Mouse (Mus musculus) kidney, adult 9 months (tissue): ENCODE data around the gene Eml4.

Experiments
- DNase-seq: peaks from one replicate; pipeline ENCODE4 v3.0.0; 2022

Eml4 gene

GRCm38 (mm10) chr17:83387161-83387560 lies 36.4 kb downstream of the Eml4 start:
- DNase-seq = no peak

- no peak for DNase-seq
These were observed 43.3 kb downstream of the Eml4 start for GRCm38 (mm10) chr17:83394013-83394412.

GRCm38 (mm10) chr17:83397571-83398100 lies 46.9 kb downstream of the Eml4 start:
- peak; percentile 44 for DNase-seq

- DNase-seq = no peak
These were observed 48.0 kb downstream of the Eml4 start for GRCm38 (mm10) chr17:83398756-83399155.

GRCm38 (mm10) chr17:83430607-83431006 lies 79.9 kb downstream of the Eml4 start:
- peak; percentile 8 for DNase-seq

- no peak for DNase-seq
These were observed 92.7 kb downstream of the Eml4 start for GRCm38 (mm10) chr17:83443406-83443805.

GRCm38 (mm10) chr17:83449583-83449982 lies 98.9 kb downstream of the Eml4 start:
- DNase-seq = no peak

- DNase-seq = no peak
These were observed 100.6 kb downstream of the Eml4 start for GRCm38 (mm10) chr17:83451367-83451766.

- no peak for DNase-seq
These were observed 101.1 kb downstream of the Eml4 start for GRCm38 (mm10) chr17:83451796-83452195.

GRCm38 (mm10) chr17:83452451-83452850 lies 101.7 kb downstream of the Eml4 start:
- DNase-seq = no peak

- no peak for DNase-seq
These were observed 102.9 kb downstream of the Eml4 start for GRCm38 (mm10) chr17:83453587-83453986.

- no peak for DNase-seq
These were observed 106.5 kb downstream of the Eml4 start for GRCm38 (mm10) chr17:83457271-83457670.

GRCm38 (mm10) chr17:83465969-83466368 lies 115.2 kb downstream of the Eml4 start:
- DNase-seq = no peak

GRCm38 (mm10) chr17:83466697-83467251 lies 116.0 kb downstream of the Eml4 start:
- no peak for DNase-seq

- DNase-seq = no peak
These were observed 118.9 kb downstream of the Eml4 start for GRCm38 (mm10) chr17:83469586-83469985.

GRCm38 (mm10) chr17:83477089-83477488 lies 126.4 kb downstream of the Eml4 start:
- DNase-seq = no peak

- DNase-seq = no peak
These were observed 130.8 kb downstream of the Eml4 start for GRCm38 (mm10) chr17:83481551-83481950.

- peak; percentile 36 for DNase-seq
These were observed 132.2 kb downstream of the Eml4 start for GRCm38 (mm10) chr17:83482817-83483536.

GRCm38 (mm10) chr17:83483784-83484183 lies 133.1 kb downstream of the Eml4 start:
- DNase-seq = no peak

- no peak for DNase-seq
These were observed 137.0 kb downstream of the Eml4 start for GRCm38 (mm10) chr17:83487762-83488161.

- no peak for DNase-seq
These were observed 148.2 kb downstream of the Eml4 start for GRCm38 (mm10) chr17:83498889-83499288.

GRCm38 (mm10) chr17:83499692-83500091 lies 149.0 kb downstream of the Eml4 start:
- DNase-seq = no peak

- DNase-seq = no peak
These were observed 153.0 kb downstream of the Eml4 start for GRCm38 (mm10) chr17:83503693-83504092.

- no peak for DNase-seq
These were observed 161.4 kb downstream of the Eml4 start for GRCm38 (mm10) chr17:83512130-83512529.
